Mouse (Mus musculus) hematopoietic stem cell, adult 5-6 weeks (primary cell): Measurements from ENCODE around the gene Lrp10. TPM values are rescaled to one million over a fixed set of nuclear protein-coding genes. Genes with fewer than 3 reads are reported as not detected.

Experiments used
- ATAC-seq, 2 experiments: fragments of 125-278 bp in 1 of 2; replicated peaks in 1 of 2; 2 replicates each; pipeline ENCODE4 v1.8.0; 2016 to 2017; ENCODE audit warnings: inconsistent platforms in 2 of 2, mild to moderate bottlenecking in 2 of 2, moderate number of reproducible peaks in 2 of 2, low read depth in 1 of 2, moderate TSS enrichment in 1 of 2; ENCODE audit not compliant: low FRiP score in 2 of 2, poor library complexity in 2 of 2, severe bottlenecking in 2 of 2, insufficient read depth in 1 of 2, low TSS enrichment in 1 of 2
- total RNA-seq: library from RNA; stranded (forward); fragments of 172-1452, 232-1000 nt; gene quantifications from 2 replicates; pipeline ENCODE4 v1.2.3, GENCODE M21; 2017

Lrp10 gene
- total RNA-seq, 1 experiment from 2014 or later: 20.5 TPM

- ATAC-seq: no peak
Observed at GRCm38 (mm10) chr14:54462146-54462545, 1.8 kb upstream of the Lrp10 start.

DNA sequence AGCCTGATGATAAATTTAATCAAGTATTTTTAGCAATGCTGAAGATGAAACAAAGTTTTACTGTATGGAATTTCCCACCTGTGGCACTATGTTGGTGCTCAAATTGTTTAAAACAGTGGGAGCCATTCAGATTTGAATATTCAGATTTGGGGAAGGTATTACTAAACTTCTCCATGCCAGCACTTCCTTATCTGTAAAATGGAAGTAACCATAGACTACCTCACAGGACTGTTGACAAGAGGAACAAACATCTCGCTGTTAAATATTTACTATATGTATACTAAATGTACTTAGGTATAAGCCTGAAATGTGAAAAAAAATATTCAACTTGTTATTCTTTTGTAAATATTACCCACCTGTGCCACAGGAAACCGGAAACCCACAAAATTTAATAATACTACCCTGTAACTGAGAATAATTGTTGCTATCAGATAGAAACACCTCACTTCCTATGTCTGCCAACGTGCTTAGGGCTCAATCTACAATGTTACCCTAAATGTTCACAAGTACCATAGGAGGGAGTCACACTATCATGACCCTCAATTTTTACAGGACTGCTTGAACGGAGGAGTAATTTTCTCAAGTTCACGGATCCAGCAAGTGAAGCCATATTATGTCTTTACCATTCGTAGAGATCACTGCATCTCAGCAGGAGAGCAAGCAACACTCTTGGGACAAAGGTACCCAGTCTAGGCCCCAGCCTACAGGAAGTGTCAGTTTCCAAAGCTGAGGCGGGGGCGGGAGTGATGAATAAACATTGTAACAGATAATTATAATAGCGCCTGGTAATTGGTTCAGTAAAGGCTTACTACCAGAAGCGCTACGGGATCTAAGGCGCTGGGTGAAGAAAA, 604 bp upstream of the Lrp10 start:
- peak; percentile 20 to 42; a peak in 3 of 4 replicates for ATAC-seq

- peak; percentile 67 to 75 for ATAC-seq
Observed at GRCm38 (mm10) chr14:54464293-54465005, 512 bp downstream of the Lrp10 start.

GRCm38 (mm10) chr14:54471467-54471866, 7.5 kb downstream of the Lrp10 start:
- no peak for ATAC-seq

GRCm38 (mm10) chr14:54472671-54473070, 8.7 kb downstream of the Lrp10 start:
- no peak for ATAC-seq

- no peak for ATAC-seq
Observed at GRCm38 (mm10) chr14:54474744-54475143, 10.8 kb downstream of the Lrp10 start.

- 0 out of 4 replicates have a peak, but pooled peaks have one; percentile 7 to 19 for ATAC-seq
Observed at GRCm38 (mm10) chr14:54475941-54476844, 12.3 kb downstream of the Lrp10 start, which contains the start of gene Rem2. Rem2 (plus strand) TSS chr14:54476100.

- no peak for ATAC-seq
Observed at GRCm38 (mm10) chr14:54477172-54477909, 13.4 kb downstream of the Lrp10 start.

- ATAC-seq: no peak
Observed at GRCm38 (mm10) chr14:54479451-54479920, 15.5 kb downstream of the Lrp10 start.

GRCm38 (mm10) chr14:54480673-54481072, 16.7 kb downstream of the Lrp10 start:
- ATAC-seq: no peak

- ATAC-seq: peak; percentile 55 to 62
Observed at GRCm38 (mm10) chr14:54481402-54481801, 17.5 kb downstream of the Lrp10 start.

DNA sequence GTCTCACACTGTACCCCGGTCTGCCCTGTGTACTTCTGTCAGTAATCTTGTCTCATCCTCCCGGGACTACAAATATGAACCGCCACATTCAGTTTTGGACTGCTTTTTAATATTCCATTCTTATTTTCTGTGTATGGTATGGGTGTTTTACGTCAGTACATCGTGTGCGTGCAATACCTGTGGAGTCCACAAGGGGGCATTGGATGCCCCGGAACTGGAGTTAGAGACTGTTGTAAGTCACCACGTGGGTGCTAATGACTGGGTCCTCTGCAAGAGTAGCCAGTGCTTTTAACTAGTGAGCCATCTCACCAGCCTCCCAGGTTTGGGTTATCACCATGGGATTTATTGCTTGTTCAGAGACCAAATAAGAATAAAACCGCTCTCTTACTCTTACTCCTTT, 18.6 kb downstream of the Lrp10 start:
- ATAC-seq: peak in 1 of 2 experiments; percentile 54; a peak in 1 of 4 replicates

DNA sequence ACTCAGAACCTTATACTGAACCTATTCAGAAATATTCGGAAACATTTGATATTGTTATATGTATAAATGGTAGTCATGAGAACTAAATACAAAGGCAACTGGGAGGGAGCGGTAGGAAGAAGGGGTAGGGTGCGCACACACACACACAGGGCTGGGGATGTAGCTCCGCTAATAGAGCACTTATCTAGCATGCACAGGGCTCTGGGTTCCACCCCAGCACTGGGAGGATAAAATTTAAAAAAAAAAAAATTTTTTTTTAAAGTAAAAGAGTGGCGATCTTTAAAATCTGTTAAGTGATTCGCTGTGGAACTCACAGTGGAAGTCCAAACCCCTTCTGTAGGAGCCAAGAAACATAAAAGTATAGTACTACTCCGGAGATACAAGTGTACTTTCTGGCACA, 22.0 kb downstream of the Lrp10 start:
- ATAC-seq: no peak

DNA sequence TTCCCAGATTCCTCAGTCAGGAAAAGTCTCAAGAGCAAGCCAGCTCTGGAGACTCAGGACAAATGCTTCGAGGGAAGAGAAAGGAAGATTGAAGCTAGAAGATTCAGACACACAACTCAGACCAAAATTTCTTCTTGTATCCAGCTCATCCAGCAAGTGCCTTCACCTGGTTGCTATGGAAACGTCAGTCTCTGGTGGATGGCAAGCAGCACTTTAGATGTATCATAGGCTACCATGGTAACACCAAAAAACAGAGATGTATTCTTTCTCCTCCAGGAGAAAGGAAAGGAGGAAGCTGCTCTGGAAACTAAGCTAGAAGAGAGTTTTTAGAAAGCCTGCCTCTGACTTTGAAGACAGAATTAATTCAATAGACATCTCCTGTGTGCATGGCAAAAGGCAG, 23.8 kb downstream of the Lrp10 start:
- ATAC-seq: no peak

- ATAC-seq: no peak
Observed at GRCm38 (mm10) chr14:54488350-54488749, 24.4 kb downstream of the Lrp10 start.

DNA sequence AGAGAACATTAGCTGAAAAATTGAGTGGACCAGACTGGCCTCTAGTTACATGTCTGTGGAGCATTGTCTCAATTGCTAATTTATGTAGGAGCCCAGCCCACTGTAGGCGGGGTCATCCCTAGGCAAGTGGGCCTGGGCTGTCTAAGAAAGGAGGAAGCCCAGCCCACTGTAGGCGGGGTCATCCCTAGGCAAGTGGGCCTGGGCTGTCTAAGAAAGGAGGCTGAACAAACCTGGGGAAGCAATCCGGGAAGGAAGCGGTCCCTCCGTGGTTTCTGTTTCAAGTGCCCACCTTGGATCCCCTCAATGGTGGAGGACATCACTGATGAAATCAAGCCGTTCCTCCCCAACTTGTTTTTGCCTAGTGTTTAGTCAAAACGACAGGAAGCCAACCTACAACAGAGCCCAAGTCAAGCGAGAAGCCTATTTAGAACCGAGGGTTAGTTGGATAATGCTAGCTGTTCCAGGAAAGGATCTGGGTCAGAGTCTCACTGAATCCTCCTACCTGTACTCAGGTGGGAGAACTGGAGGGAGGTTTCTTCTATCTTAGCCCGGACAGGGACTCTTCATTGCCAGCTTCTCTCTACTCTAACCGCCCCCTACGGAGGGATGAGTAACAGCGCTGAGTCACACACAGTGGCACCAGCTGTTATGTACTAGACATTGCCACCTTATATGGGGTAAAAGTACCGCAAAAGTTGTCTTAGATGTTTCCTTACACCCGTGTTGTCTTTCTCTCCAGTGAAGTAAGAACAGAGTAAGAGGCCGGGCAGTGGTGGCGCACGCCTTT, 28.6 kb downstream of the Lrp10 start:
- ATAC-seq: peak; percentile 46 to 48; a peak in 2 of 4 replicates
